Mouse (Mus musculus): Measurements from ENCODE around the gene Srp54c. TPM values are rescaled to one million over a fixed set of nuclear protein-coding genes. Genes with fewer than 3 reads are reported as not detected.

The Srp54c gene
- polyA plus RNA-seq, 1 experiment from 2014 or later, result 80.3 TPM

Other genes with a start within 250 kb of the Srp54c start
- gene Gm20403, start 243.6 kb upstream of the Srp54c start, polyA plus RNA-seq (2015; fragmentation: Nextera tagmentation; extraction: Ambion mirVana), result not detected in 2 replicates
- gene Baz1a, start 215.8 kb upstream of the Srp54c start, polyA plus RNA-seq (2015; fragmentation: Nextera tagmentation; extraction: Ambion mirVana), result 21.6 and 23.7 TPM in 2 replicates
- 43.9 and 45.5 TPM in 2 replicates for gene 2700097O09Rik, start 150.1 kb upstream of the Srp54c start, polyA plus RNA-seq (2015; fragmentation: Nextera tagmentation; extraction: Ambion mirVana)
- gene Srp54a, start 149.9 kb upstream of the Srp54c start, polyA plus RNA-seq (2015; fragmentation: Nextera tagmentation; extraction: Ambion mirVana), result 180 and 207 TPM in 2 replicates
- 21.5 and 25.8 TPM in 2 replicates for gene Fam177a, start 105.7 kb upstream of the Srp54c start, polyA plus RNA-seq (2015; fragmentation: Nextera tagmentation; extraction: Ambion mirVana)
- gene Srp54b, start 75.1 kb upstream of the Srp54c start, polyA plus RNA-seq (2015; fragmentation: Nextera tagmentation; extraction: Ambion mirVana), result 63.5 and 69.6 TPM in 2 replicates
- 0.15 and 3.2 TPM in 2 replicates for gene 1700047I17Rik2, start 30.6 kb upstream of the Srp54c start, polyA plus RNA-seq (2015; fragmentation: Nextera tagmentation; extraction: Ambion mirVana)
- gene 1110008L16Rik, start 69.4 kb downstream of the Srp54c start, polyA plus RNA-seq (2015; fragmentation: Nextera tagmentation; extraction: Ambion mirVana), result 14.6 and 14.9 TPM in 2 replicates
- gene Ppp2r3c, start 72.8 kb downstream of the Srp54c start, polyA plus RNA-seq (2015; fragmentation: Nextera tagmentation; extraction: Ambion mirVana), result 16.7 and 17.5 TPM in 2 replicates
- gene Psma6, start 154.1 kb downstream of the Srp54c start, polyA plus RNA-seq (2015; fragmentation: Nextera tagmentation; extraction: Ambion mirVana), result 461 and 482 TPM in 2 replicates

Measured in limb, embryonic 13.5 days (tissue).